Mouse (Mus musculus) hindbrain, embryonic 15.5 days (tissue): Measurements from ENCODE around the gene Gm20388. TPM values are rescaled to one million over a fixed set of nuclear protein-coding genes. Genes with fewer than 3 reads are reported as not detected.

Experiments used
- ATAC-seq: fragments of 200-750 bp; cut with Nextera tagmentation; 2 replicates; pipeline ENCODE4 v1.8.0; 2017; ENCODE audit warnings: low read depth, moderate number of reproducible peaks, moderate TSS enrichment; ENCODE audit not compliant: low FRiP score
- H3K27ac ChIP-seq: fragments of 300-500 bp; sonication (generic); replicated peaks from 2 replicates; pipeline ENCODE4 v1.5.1; 2015; ENCODE audit warnings: mild to moderate bottlenecking, inconsistent platforms
- H3K27me3 ChIP-seq: fragments of 300-500 bp; sonication (generic); 2 replicates; pipeline ENCODE4 v1.6.1; 2015; ENCODE audit warnings: control low read depth, inconsistent platforms
- H3K36me3 ChIP-seq: fragments of 300-500 bp; sonication (generic); 2 replicates; pipeline ENCODE4 v1.6.1; 2015; ENCODE audit warnings: control low read depth, inconsistent platforms
- H3K4me1 ChIP-seq: fragments of 300-500 bp; sonication (generic); replicated peaks from 2 replicates; pipeline ENCODE4 v1.6.1; 2015; ENCODE audit warnings: control low read depth, inconsistent platforms
- H3K4me2 ChIP-seq: fragments of 300-500 bp; sonication (generic); 2 replicates; pipeline ENCODE4 v1.6.1; 2015; ENCODE audit warnings: moderate library complexity, mild to moderate bottlenecking, inconsistent platforms
- H3K4me3 ChIP-seq: fragments of 300-500 bp; sonication (generic); 2 replicates; pipeline ENCODE4 v1.5.1; 2015; ENCODE audit warnings: mild to moderate bottlenecking, inconsistent platforms
- H3K9ac ChIP-seq: fragments of 300-500 bp; sonication (generic); 2 replicates; pipeline ENCODE4 v1.6.1; 2015; ENCODE audit warnings: inconsistent platforms
- H3K9me3 ChIP-seq: fragments of 300-500 bp; sonication (generic); 2 replicates; pipeline ENCODE4 v1.6.1; 2016; ENCODE audit warnings: control low read depth, inconsistent platforms
- WGBS: fragments of 180-500 bp; shearing (Covaris S2); methylation state at CpG from one replicate; pipeline ENCODE4 v1.1.7; 2015; 5-methylcytosine and 5-hydroxymethylcytosine counted together
- polyA plus RNA-seq: library from polyadenylated mRNA; unstranded; fragments of >200 nt; fragmentation: Nextera tagmentation; extraction: Ambion mirVana; gene quantifications from 2 replicates; pipeline ENCODE4 v1.2.1, GENCODE M21; 2015

The Gm20388 gene
- polyA plus RNA-seq, 1 experiment from 2014 or later, result 5.4 TPM

GRCm38 (mm10) chr8:120018379-120018778 lies 107.7 kb downstream of the Gm20388 start:
- no peaks in the 10 kb centered on the region for H3K4me1 ChIP-seq
- H3K4me2 ChIP-seq, result no peak overlapping the region
- H3K27me3 ChIP-seq, result no peaks in the 10 kb centered on the region
- no peak for ATAC-seq
- H3K4me3 ChIP-seq, result no peak overlapping the region
- H3K27ac ChIP-seq, result no peak overlapping the region
- no peaks in the 10 kb centered on the region for H3K9me3 ChIP-seq
- WGBS, result 12% methylated on average over 6 of the region's 6 CpGs
- no peaks in the 10 kb centered on the region for H3K36me3 ChIP-seq
- no peak overlapping the region for H3K9ac ChIP-seq

- 66% methylated on average over 5 of the region's 5 CpGs for WGBS
- H3K27me3 ChIP-seq, result no peaks in the 10 kb centered on the region
- no peak overlapping the region for H3K27ac ChIP-seq
- H3K4me2 ChIP-seq, result no peak overlapping the region
- no peak overlapping the region for H3K9ac ChIP-seq
- no peaks in the 10 kb centered on the region for H3K4me1 ChIP-seq
- no peaks in the 10 kb centered on the region for H3K9me3 ChIP-seq
- no peak for ATAC-seq
- no peak overlapping the region for H3K4me3 ChIP-seq
- H3K36me3 ChIP-seq, result no peaks in the 10 kb centered on the region
Measured at GRCm38 (mm10) chr8:120019297-120019696, 108.7 kb downstream of the Gm20388 start.

- Histone ChIP-seq H3K36me3 (no peaks in the 10 kb centered on the region), H3K4me3 (no peak overlapping the region), H3K4me1 (no peaks in the 10 kb centered on the region), H3K27me3 (no peaks in the 10 kb centered on the region), H3K4me2 (no peak overlapping the region), H3K9ac (no peak overlapping the region), H3K9me3 (no peaks in the 10 kb centered on the region), H3K27ac (no peak overlapping the region)
- WGBS, result 78% methylated on average over 7 of the region's 7 CpGs
- ATAC-seq, result no peak
Measured at GRCm38 (mm10) chr8:120020298-120020697, 109.7 kb downstream of the Gm20388 start.

- no peak for ATAC-seq
- no peaks in the 10 kb centered on the region for H3K27me3 ChIP-seq
- no peaks in the 10 kb centered on the region for H3K36me3 ChIP-seq
- H3K4me3 ChIP-seq, result no peak overlapping the region
- no peak overlapping the region for H3K4me2 ChIP-seq
- 80% methylated on average over 5 of the region's 5 CpGs for WGBS
- no peaks in the 10 kb centered on the region for H3K9me3 ChIP-seq
- no peaks in the 10 kb centered on the region for H3K4me1 ChIP-seq
- H3K27ac ChIP-seq, result no peak overlapping the region
- H3K9ac ChIP-seq, result no peak overlapping the region
Measured at GRCm38 (mm10) chr8:120026199-120026598, 115.6 kb downstream of the Gm20388 start.

GRCm38 (mm10) chr8:120026991-120027390 lies 116.3 kb downstream of the Gm20388 start:
- Histone ChIP-seq H3K4me1 (no peaks in the 10 kb centered on the region), H3K4me2 (no peak overlapping the region), H3K27ac (no peak overlapping the region), H3K27me3 (no peaks in the 10 kb centered on the region), H3K36me3 (no peaks in the 10 kb centered on the region), H3K9ac (no peak overlapping the region), H3K4me3 (no peak overlapping the region), H3K9me3 (no peaks in the 10 kb centered on the region)
- no peak for ATAC-seq
- 87% methylated on average over 6 of the region's 6 CpGs for WGBS

GRCm38 (mm10) chr8:120030447-120030846 lies 119.8 kb downstream of the Gm20388 start:
- Histone ChIP-seq H3K4me3 (no peak overlapping the region), H3K9me3 (no peaks in the 10 kb centered on the region), H3K9ac (no peak overlapping the region), H3K27ac (no peak overlapping the region), H3K4me1 (no peaks in the 10 kb centered on the region), H3K27me3 (no peaks in the 10 kb centered on the region), H3K4me2 (no peak overlapping the region), H3K36me3 (no peaks in the 10 kb centered on the region)
- 73% methylated on average over 5 of the region's 5 CpGs for WGBS
- no peak for ATAC-seq

- WGBS, result 86% methylated on average over 5 of the region's 5 CpGs
- Histone ChIP-seq H3K27me3 (no peaks in the 10 kb centered on the region), H3K9me3 (no peaks in the 10 kb centered on the region), H3K36me3 (no peaks in the 10 kb centered on the region), H3K4me1 (no peaks in the 10 kb centered on the region), H3K27ac (no peak overlapping the region), H3K4me2 (no peak overlapping the region), H3K4me3 (no peak overlapping the region), H3K9ac (no peak overlapping the region)
- ATAC-seq, result no peak
Measured at GRCm38 (mm10) chr8:120032549-120033208, 122.0 kb downstream of the Gm20388 start.

- H3K4me3 ChIP-seq, result no peak overlapping the region
Measured at GRCm38 (mm10) chr8:120034471-120034870, 123.8 kb downstream of the Gm20388 start.

GRCm38 (mm10) chr8:120036111-120036510 lies 125.5 kb downstream of the Gm20388 start:
- no peaks in the 10 kb centered on the region for H3K9me3 ChIP-seq
- H3K27ac ChIP-seq, result no peak overlapping the region
- H3K27me3 ChIP-seq, result no peaks in the 10 kb centered on the region; the same call in 1 of the 2 replicates
- ATAC-seq, result no peak
- no peak overlapping the region for H3K4me2 ChIP-seq
- H3K9ac ChIP-seq, result no peak overlapping the region
- H3K36me3 ChIP-seq, result no peaks in the 10 kb centered on the region
- H3K4me1 ChIP-seq, result no peaks in the 10 kb centered on the region
- 28% methylated on average over 9 of the region's 9 CpGs for WGBS
- H3K4me3 ChIP-seq, result no peak overlapping the region

More at GRCm38 (mm10) chr8:120034471-120034870, 123.8 kb downstream of the Gm20388 start:
- H3K27ac ChIP-seq, result no peak overlapping the region
- H3K36me3 ChIP-seq, result no peaks in the 10 kb centered on the region
- H3K4me1 ChIP-seq, result no peaks in the 10 kb centered on the region
- ATAC-seq, result no peak
- 34% methylated on average over 6 of the region's 6 CpGs for WGBS
- H3K9ac ChIP-seq, result no peak overlapping the region
- no peak overlapping the region for H3K4me2 ChIP-seq
- H3K9me3 ChIP-seq, result no peaks in the 10 kb centered on the region
- H3K27me3 ChIP-seq, result no peaks in the 10 kb centered on the region; the same call in 1 of the 2 replicates

- H3K9ac ChIP-seq, result no peak overlapping the region
- H3K4me2 ChIP-seq, result no peak overlapping the region
- no peak overlapping the region for H3K4me3 ChIP-seq
- 73% methylated on average over 4 of the region's 4 CpGs for WGBS
- no peak overlapping the region for H3K27ac ChIP-seq
- no peaks in the 10 kb centered on the region; the same call in 1 of the 2 replicates for H3K27me3 ChIP-seq
- ATAC-seq, result no peak
- H3K9me3 ChIP-seq, result no peaks in the 10 kb centered on the region
- H3K36me3 ChIP-seq, result no peaks in the 10 kb centered on the region
- H3K4me1 ChIP-seq, result no peaks in the 10 kb centered on the region
Measured at GRCm38 (mm10) chr8:120036578-120036977, 125.9 kb downstream of the Gm20388 start.

- Histone ChIP-seq H3K4me2 (no peak overlapping the region), H3K27me3 (no peaks in the 10 kb centered on the region; the same call in 1 of the 2 replicates), H3K9me3 (no peaks in the 10 kb centered on the region), H3K4me3 (no peak overlapping the region), H3K27ac (no peak overlapping the region), H3K4me1 (no peaks in the 10 kb centered on the region), H3K9ac (no peak overlapping the region), H3K36me3 (no peaks in the 10 kb centered on the region)
- no peak for ATAC-seq
- WGBS, result 79% methylated on average over 15 of the region's 15 CpGs
Measured at GRCm38 (mm10) chr8:120037199-120037598, 126.6 kb downstream of the Gm20388 start.

GRCm38 (mm10) chr8:120037611-120038010 lies 127.0 kb downstream of the Gm20388 start:
- ATAC-seq, result no peak
- Histone ChIP-seq H3K4me1 (no peaks in the 10 kb centered on the region), H3K4me2 (no peak overlapping the region), H3K27me3 (no peaks in the 10 kb centered on the region; the same call in 1 of the 2 replicates), H3K4me3 (no peak overlapping the region), H3K9ac (no peak overlapping the region), H3K36me3 (no peaks in the 10 kb centered on the region), H3K27ac (no peak overlapping the region), H3K9me3 (no peaks in the 10 kb centered on the region)
- WGBS, result 80% methylated on average over 8 of the region's 8 CpGs

GRCm38 (mm10) chr8:120038741-120039140 lies 128.1 kb downstream of the Gm20388 start:
- no peak overlapping the region for H3K4me2 ChIP-seq
- H3K4me1 ChIP-seq, result no peaks in the 10 kb centered on the region
- H3K4me3 ChIP-seq, result no peak overlapping the region
- H3K27ac ChIP-seq, result no peak overlapping the region
- H3K27me3 ChIP-seq, result no peaks in the 10 kb centered on the region; the same call in 1 of the 2 replicates
- H3K9ac ChIP-seq, result no peak overlapping the region
- H3K9me3 ChIP-seq, result no peaks in the 10 kb centered on the region
- H3K36me3 ChIP-seq, result no peaks in the 10 kb centered on the region
- no peak for ATAC-seq
- WGBS, result 93% methylated on average over 12 of the region's 12 CpGs
